Mouse (Mus musculus) forebrain, embryonic 12.5 days (tissue): ENCODE measurements at regions not wholly inside any gene's neighbourhood (a gene's known extent, or its start where the extent isn't known, plus 50 kb on each side); places are given as distances from the start of the nearest gene placed in this dataset.

Experiments
- ATAC-seq: fragments of 200-750 bp; cut with Nextera tagmentation; 2 replicates; pipeline ENCODE4 v1.8.0; 2017; ENCODE audit warnings: moderate TSS enrichment; ENCODE audit not compliant: low FRiP score
- H3K27ac ChIP-seq: fragments of 300-500 bp; sonication (generic); 2 replicates; pipeline ENCODE4 v1.5.1; 2016; ENCODE audit warnings: mild to moderate bottlenecking
- H3K27me3 ChIP-seq: fragments of 300-500 bp; sonication (generic); 2 replicates; pipeline ENCODE4 v1.6.1; 2016; ENCODE audit warnings: mild to moderate bottlenecking
- H3K36me3 ChIP-seq: fragments of 300-500 bp; sonication (generic); replicated peaks from 2 replicates; pipeline ENCODE4 v1.6.1; 2016; ENCODE audit warnings: mild to moderate bottlenecking
- H3K4me1 ChIP-seq: fragments of 300-500 bp; sonication (generic); 2 replicates; pipeline ENCODE4 v1.6.1; 2016
- H3K4me2 ChIP-seq: fragments of 300-500 bp; sonication (generic); 2 replicates; pipeline ENCODE4 v1.6.1; 2016; ENCODE audit warnings: mild to moderate bottlenecking, moderate library complexity
- H3K4me3 ChIP-seq: fragments of 300-500 bp; sonication (generic); replicated peaks from 2 replicates; pipeline ENCODE4 v1.5.1; 2016; ENCODE audit warnings: mild to moderate bottlenecking
- H3K9ac ChIP-seq: fragments of 300-500 bp; sonication (generic); 2 replicates; pipeline ENCODE4 v1.6.1; 2016; ENCODE audit warnings: mild to moderate bottlenecking
- H3K9me3 ChIP-seq: fragments of 300-500 bp; sonication (generic); 2 replicates; pipeline ENCODE4 v1.6.1; 2016
- WGBS: fragments of 180-500 bp; shearing (Covaris S2); methylation state at CpG from one replicate; pipeline ENCODE4 v1.1.7; 2016; 5-methylcytosine and 5-hydroxymethylcytosine counted together

- 81% methylated on average over 7 of the region's 7 CpGs for WGBS
- H3K4me1 ChIP-seq: no peaks in the 10 kb centered on the region
Observed at GRCm38 (mm10) chr10:97090254-97090653, 389.2 kb upstream of the Dcn start.

GRCm38 (mm10) chr10:97093886-97094285, 385.5 kb upstream of the Dcn start:
- H3K36me3 ChIP-seq: no peaks in the 10 kb centered on the region
- H3K4me2 ChIP-seq: no peak overlapping the region
- no peak overlapping the region for H3K9ac ChIP-seq
- no peak overlapping the region for H3K4me3 ChIP-seq
- no peak overlapping the region for H3K27ac ChIP-seq
- H3K27me3 ChIP-seq: no peaks in the 10 kb centered on the region
- WGBS: 22% methylated on average over 3 of the region's 3 CpGs
- no peaks in the 10 kb centered on the region for H3K9me3 ChIP-seq
- ATAC-seq: no peak
- H3K4me1 ChIP-seq: no peaks in the 10 kb centered on the region

More at GRCm38 (mm10) chr10:97090254-97090653, 389.2 kb upstream of the Dcn start:
- Histone ChIP-seq H3K9me3 (no peaks in the 10 kb centered on the region), H3K27ac (no peak overlapping the region), H3K27me3 (no peaks in the 10 kb centered on the region), H3K4me2 (no peak overlapping the region), H3K4me3 (no peak overlapping the region), H3K36me3 (no peaks in the 10 kb centered on the region), H3K9ac (no peak overlapping the region)
- ATAC-seq: peak; percentile 64

DNA sequence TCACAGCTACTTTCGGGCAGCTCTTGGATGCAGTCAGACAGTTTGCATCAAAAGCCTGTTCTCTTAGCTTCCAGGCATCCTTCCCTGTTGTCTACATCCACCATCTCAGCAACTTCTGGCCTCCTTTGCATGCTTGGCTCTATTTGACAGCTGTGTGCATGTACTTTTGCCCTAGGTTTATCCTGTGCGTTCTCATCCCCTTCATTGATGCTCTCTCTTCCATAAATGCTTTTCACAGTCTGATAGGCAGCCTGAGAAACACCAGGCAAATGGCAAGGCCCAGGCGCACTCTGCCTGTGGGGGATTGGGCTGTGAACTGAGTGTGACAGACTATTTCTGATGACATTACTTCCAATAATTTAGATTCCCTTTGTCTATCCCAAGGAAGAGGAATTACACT, 364.9 kb upstream of the Dcn start:
- Histone ChIP-seq H3K4me1 (peaks cover 4% of the 10 kb centered on the region; the same call in 1 of the 2 replicates), H3K9me3 (no peaks in the 10 kb centered on the region), H3K4me3 (no peak overlapping the region), H3K27ac (no peak overlapping the region), H3K4me2 (no peak overlapping the region), H3K36me3 (no peaks in the 10 kb centered on the region), H3K9ac (no peak overlapping the region), H3K27me3 (no peaks in the 10 kb centered on the region)
- ATAC-seq: 0 out of 2 replicates have a peak, but pooled peaks have one; percentile 46
- 77% methylated on average over 3 of the region's 3 CpGs for WGBS

DNA sequence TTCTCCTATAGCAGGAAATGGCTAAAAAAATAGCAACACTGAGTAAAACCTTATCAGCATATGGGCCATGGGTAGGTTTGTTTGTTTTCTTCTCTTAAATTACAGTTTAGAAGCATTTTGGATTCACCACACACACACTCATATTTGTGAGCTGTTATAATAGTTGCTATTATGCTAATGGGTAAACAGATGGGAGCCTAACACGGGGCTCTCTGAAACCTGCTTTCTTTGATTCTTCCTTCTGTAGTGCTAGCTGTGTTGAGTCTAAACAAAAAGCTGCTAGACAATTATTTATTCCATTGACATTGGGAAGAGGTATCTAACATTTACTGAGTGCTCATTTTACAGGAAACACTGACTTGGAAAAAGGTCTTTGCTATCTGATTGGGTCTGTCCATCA, 356.7 kb upstream of the Dcn start:
- no peaks in the 10 kb centered on the region for H3K9me3 ChIP-seq
- H3K27me3 ChIP-seq: no peaks in the 10 kb centered on the region
- no peak overlapping the region for H3K9ac ChIP-seq
- no peak overlapping the region for H3K27ac ChIP-seq
- H3K4me2 ChIP-seq: no peak overlapping the region
- H3K4me3 ChIP-seq: no peak overlapping the region
- no peaks in the 10 kb centered on the region; the same call in none of the 2 replicates for H3K4me1 ChIP-seq
- 48% methylated on average over 1 of the region's 1 CpGs for whole genome bisulfite sequencing
- H3K36me3 ChIP-seq: no peaks in the 10 kb centered on the region
- ATAC-seq: no peak

DNA sequence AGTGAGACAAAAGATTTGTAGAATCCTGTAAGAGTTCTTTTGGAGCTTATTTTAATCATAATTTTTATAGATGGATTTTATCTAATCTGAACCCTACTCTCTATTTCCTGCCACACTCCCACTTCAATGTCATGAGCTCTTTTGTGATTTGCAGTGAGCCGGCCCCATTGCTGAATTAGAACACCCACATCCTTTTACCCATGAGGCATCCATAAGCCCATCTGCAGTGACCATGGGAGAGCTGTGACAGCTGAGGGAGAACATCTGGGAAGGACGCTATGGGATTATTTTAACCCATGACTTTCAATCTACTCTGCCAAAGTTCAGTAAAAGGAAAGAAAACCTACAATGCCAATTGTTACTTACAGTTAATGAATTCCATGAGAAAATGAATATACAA, 337.8 kb upstream of the Dcn start:
- Histone ChIP-seq H3K27me3 (no peaks in the 10 kb centered on the region), H3K4me1 (no peaks in the 10 kb centered on the region; the same call in 1 of the 2 replicates), H3K36me3 (no peaks in the 10 kb centered on the region), H3K4me3 (no peak overlapping the region), H3K9me3 (no peaks in the 10 kb centered on the region), H3K27ac (no peak overlapping the region), H3K9ac (no peak overlapping the region), H3K4me2 (no peak overlapping the region)
- 72% methylated on average over 2 of the region's 2 CpGs for WGBS
- ATAC-seq: no peak

- WGBS: 38% methylated on average over 10 of the region's 11 CpGs
- no peaks in the 10 kb centered on the region for H3K9me3 ChIP-seq
- no peaks in the 10 kb centered on the region for H3K36me3 ChIP-seq
- H3K27me3 ChIP-seq: no peaks in the 10 kb centered on the region
- H3K27ac ChIP-seq: peak overlapping the region; percentile 65; the same call in 1 of the 2 replicates
- ATAC-seq: peak; percentile 36; the same call in 1 of the 2 replicates
- no peak overlapping the region for H3K9ac ChIP-seq
- no peak overlapping the region for H3K4me3 ChIP-seq
- no peak overlapping the region; the same call in 1 of the 2 replicates for H3K4me2 ChIP-seq
- H3K4me1 ChIP-seq: peaks cover 19% of the 10 kb centered on the region
Observed at GRCm38 (mm10) chr10:97158561-97159395, 320.6 kb upstream of the Dcn start.

DNA sequence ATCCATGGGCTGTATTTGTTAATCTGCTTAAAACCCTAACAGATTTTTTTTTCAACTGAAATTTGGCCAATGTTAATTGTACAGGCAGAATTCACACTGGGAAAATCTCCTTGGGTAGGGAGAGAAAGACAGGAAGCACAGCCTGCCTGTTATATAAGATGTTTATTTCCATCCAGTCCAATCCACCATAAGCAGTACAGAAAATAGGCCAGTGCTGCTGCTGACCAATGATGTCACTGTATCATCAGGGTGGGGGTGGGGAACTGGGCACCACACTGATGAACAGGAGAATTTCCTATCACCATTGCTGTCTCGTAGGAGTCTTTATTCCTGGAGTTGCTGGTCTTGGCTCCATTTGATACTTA, 320.0 kb upstream of the Dcn start:
- ATAC-seq: peak; percentile 53; the same call in 1 of the 2 replicates
- 45% methylated on average over 1 of the region's 1 CpGs for WGBS
- peaks cover 19% of the 10 kb centered on the region for H3K4me1 ChIP-seq
- no peaks in the 10 kb centered on the region for H3K36me3 ChIP-seq
- H3K9ac ChIP-seq: no peak overlapping the region
- 0 out of 2 replicates have a peak overlapping the region, but pooled peaks have one; percentile 65 for H3K27ac ChIP-seq
- H3K9me3 ChIP-seq: no peaks in the 10 kb centered on the region
- H3K4me2 ChIP-seq: no peak overlapping the region; the same call in 1 of the 2 replicates
- H3K4me3 ChIP-seq: no peak overlapping the region
- H3K27me3 ChIP-seq: no peaks in the 10 kb centered on the region

- Histone ChIP-seq H3K4me2 (no peak overlapping the region), H3K4me3 (no peak overlapping the region), H3K9me3 (no peaks in the 10 kb centered on the region), H3K9ac (no peak overlapping the region), H3K27me3 (no peaks in the 10 kb centered on the region), H3K4me1 (peaks cover 19% of the 10 kb centered on the region), H3K36me3 (no peaks in the 10 kb centered on the region), H3K27ac (no peak overlapping the region)
- 52% methylated on average over 10 of the region's 10 CpGs for WGBS
- ATAC-seq: peak; percentile 44; the same call in 1 of the 2 replicates
Observed at GRCm38 (mm10) chr10:97159831-97160575, 319.4 kb upstream of the Dcn start.

- no peaks in the 10 kb centered on the region for H3K27me3 ChIP-seq
- no peak overlapping the region for H3K4me3 ChIP-seq
- no peak overlapping the region for H3K9ac ChIP-seq
- ATAC-seq: no peak
- H3K9me3 ChIP-seq: no peaks in the 10 kb centered on the region
- WGBS: 54% methylated on average over 2 of the region's 2 CpGs
- no peak overlapping the region for H3K4me2 ChIP-seq
- no peaks in the 10 kb centered on the region for H3K36me3 ChIP-seq
- peaks cover 19% of the 10 kb centered on the region for H3K4me1 ChIP-seq
- H3K27ac ChIP-seq: no peak overlapping the region
Observed at GRCm38 (mm10) chr10:97160892-97161291, 318.5 kb upstream of the Dcn start.

DNA sequence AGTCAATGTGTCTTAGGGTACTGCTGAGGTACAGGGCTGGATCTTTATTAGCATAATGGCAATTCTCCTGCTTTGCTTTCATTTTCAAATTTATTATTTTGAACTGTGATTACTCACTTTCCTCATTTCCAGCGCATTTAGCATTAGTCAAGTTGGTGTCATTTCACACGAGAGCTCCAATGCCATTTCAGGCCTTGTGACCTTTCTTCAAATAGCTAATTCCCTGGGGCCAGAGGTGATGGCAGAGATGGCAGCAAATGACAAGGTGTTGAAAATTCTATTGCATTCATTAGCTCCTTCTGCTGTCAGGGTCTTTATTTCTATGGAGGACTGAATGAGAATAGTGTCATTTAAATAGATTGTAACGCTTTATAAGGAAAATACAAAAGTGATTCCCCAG, 300.9 kb upstream of the Dcn start:
- no peaks in the 10 kb centered on the region for H3K4me1 ChIP-seq
- no peak overlapping the region for H3K27ac ChIP-seq
- no peak overlapping the region for H3K9ac ChIP-seq
- H3K36me3 ChIP-seq: no peaks in the 10 kb centered on the region
- peak; percentile 53; the same call in 1 of the 2 replicates for ATAC-seq
- H3K4me2 ChIP-seq: no peak overlapping the region
- no peaks in the 10 kb centered on the region for H3K27me3 ChIP-seq
- no peak overlapping the region for H3K4me3 ChIP-seq
- WGBS: 59% methylated on average over 3 of the region's 3 CpGs
- no peaks in the 10 kb centered on the region for H3K9me3 ChIP-seq

GRCm38 (mm10) chr10:97189696-97190095, 289.7 kb upstream of the Dcn start:
- Histone ChIP-seq H3K4me3 (no peak overlapping the region), H3K4me1 (no peaks in the 10 kb centered on the region), H3K36me3 (no peaks in the 10 kb centered on the region), H3K9ac (no peak overlapping the region), H3K9me3 (no peaks in the 10 kb centered on the region), H3K27ac (no peak overlapping the region), H3K4me2 (no peak overlapping the region), H3K27me3 (no peaks in the 10 kb centered on the region)
- no peak for ATAC-seq

DNA sequence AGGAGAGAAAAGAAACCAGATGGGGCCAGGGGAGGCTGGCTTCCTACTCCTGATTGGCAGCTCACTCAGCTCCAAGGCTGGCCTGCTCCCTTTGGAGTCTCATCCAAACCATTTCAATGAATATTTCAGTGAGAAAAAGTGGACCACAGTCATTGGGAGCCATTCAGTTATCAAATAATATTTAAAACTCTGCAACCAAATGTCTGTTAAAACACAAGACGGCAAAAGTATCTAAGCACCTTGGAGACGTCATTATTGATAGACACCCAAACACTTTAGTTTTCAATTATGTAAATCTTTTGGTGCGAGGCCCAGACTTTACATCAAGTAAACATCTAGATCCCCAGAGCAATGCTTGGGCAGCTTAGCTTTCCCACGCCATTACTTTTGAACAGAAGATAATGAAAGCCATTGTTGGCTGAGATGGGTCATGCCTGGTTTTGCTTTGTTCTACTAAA, 268.1 kb upstream of the Dcn start:
- Histone ChIP-seq H3K4me1 (peaks cover 13% of the 10 kb centered on the region; the same call in 1 of the 2 replicates), H3K27ac (no peak overlapping the region), H3K4me3 (no peak overlapping the region), H3K9ac (no peak overlapping the region), H3K36me3 (no peaks in the 10 kb centered on the region), H3K9me3 (no peaks in the 10 kb centered on the region), H3K27me3 (no peaks in the 10 kb centered on the region), H3K4me2 (no peak overlapping the region)
- WGBS: 43% methylated on average over 4 of the region's 4 CpGs
- peak; percentile 59; the same call in 1 of the 2 replicates for ATAC-seq
